Mouse (Mus musculus): ENCODE results near the gene Ly86. TPM values are rescaled to one million over a fixed set of nuclear protein-coding genes. Genes with fewer than 3 reads are reported as not detected.

Ly86 gene
- total and polyA plus RNA-seq, 3 experiments = 172 to 427 (median 290) TPM

- Histone ChIP-seq H3K9me3 (replicated peaks; ENCODE audit: low read length) (peaks cover 2% of the 10 kb centered on the region), H3K27ac (ENCODE audit: insufficient read depth, low read depth) (no peak overlapping the region), H3K9ac (ENCODE audit: insufficient read depth, low read depth) (no peak overlapping the region), H3K4me3 (replicated peaks in 1 of 3; ENCODE audit: low read depth in 2 of 3, low read length in 2 of 3, poor library complexity in 1 of 3) (no peak overlapping the region), H3K4me1 (ENCODE audit: control insufficient read depth in 1 of 2, insufficient read depth in 2 of 2) (peaks cover 5 to 10% of the 10 kb centered on the region in 2 experiments; a peak in 3 of 4 replicates), H3K36me3 (replicated peaks in 1 of 2; ENCODE audit: control insufficient read depth in 1 of 2, insufficient read depth in 1 of 2, low read length in 1 of 2) (no peaks in the 10 kb centered on the region), H3K4me2 (ENCODE audit: insufficient read depth, low read depth, poor library complexity, severe bottlenecking) (peak overlapping the region; percentile 79), H3K27me3 (replicated peaks) (no peaks in the 10 kb centered on the region), H3K79me2 (replicated peaks; ENCODE audit: control insufficient read depth, extremely low read depth, insufficient read depth, poor library complexity, severe bottlenecking) (no peaks in the 10 kb centered on the region)
- no peak for DNase-seq (ENCODE audit: extremely low read depth)
- in situ Hi-C loops (cut with MboI; ENCODE audit: low pct_ligation_motif_present, low pct_unique_long_range_greater_than_20kb, low sequenced_read_pairs) (no loop called here), dilution Hi-C loops (cut with MboI; ENCODE audit: extremely low pct_ligation_motif_present, extremely low pct_unique_long_range_greater_than_20kb, low sequenced_read_pairs) (no loop called here)
- TF ChIP-seq E2F4 (IDR thresholded peaks at IDR 0.05; ENCODE audit: insufficient replicate concordance, low read depth, low read length) (no peak), MAZ (IDR thresholded peaks at IDR 0.05; ENCODE audit: low read depth, low read length) (no peak), TBP (conservative IDR thresholded peaks at IDR 0.05; ENCODE audit: low read depth, low read length) (no peak), MYC (IDR thresholded peaks at IDR 0.05; ENCODE audit: low read depth, low read length) (no peak), MEF2A (IDR thresholded peaks at IDR 0.05; ENCODE audit: borderline replicate concordance, low read depth, low read length) (no peak), NRF1 (IDR thresholded peaks at IDR 0.05; ENCODE audit: low read depth, low read length) (no peak), GABPA (IDR thresholded peaks at IDR 0.05; ENCODE audit: insufficient replicate concordance, low read depth, low read length) (no peak), RCOR1 (conservative IDR thresholded peaks at IDR 0.05; ENCODE audit: low read depth, low read length) (no peak), HCFC1 (IDR thresholded peaks at IDR 0.05; ENCODE audit: low read depth, low read length) (no peak), NELFE (IDR thresholded peaks at IDR 0.05; ENCODE audit: low read depth, low read length) (no peak), SIN3A (IDR thresholded peaks at IDR 0.05; ENCODE audit: low read length) (no peak), CTCF (conservative IDR thresholded peaks at IDR 0.05 in 1 of 2, IDR thresholded peaks at IDR 0.05 in 1 of 2; ENCODE audit: low read depth in 2 of 2, low read length in 2 of 2) (no peak), USF2 (conservative IDR thresholded peaks at IDR 0.05; ENCODE audit: low read depth, low read length) (no peak), EP300 (IDR thresholded peaks at IDR 0.05; ENCODE audit: low read length) (no peak), BHLHE40 (IDR thresholded peaks at IDR 0.05; ENCODE audit: low read depth, low read length) (no peak), RAD21 (IDR thresholded peaks at IDR 0.05; ENCODE audit: low read depth, low read length) (no peak), UBTF (IDR thresholded peaks at IDR 0.05; ENCODE audit: low read depth, low read length) (no peak), TCF12 (IDR thresholded peaks at IDR 0.05; ENCODE audit: low read depth, low read length) (no peak)
These were observed 113.5 kb downstream of the Ly86 start for GRCm38 (mm10) chr13:37458557-37458956.

GRCm38 (mm10) chr13:37459022-37459421, 114.0 kb downstream of the Ly86 start:
- dilution Hi-C loops (cut with MboI; ENCODE audit: extremely low pct_ligation_motif_present, extremely low pct_unique_long_range_greater_than_20kb, low sequenced_read_pairs) (no loop called here), in situ Hi-C loops (cut with MboI; ENCODE audit: low pct_ligation_motif_present, low pct_unique_long_range_greater_than_20kb, low sequenced_read_pairs) (no loop called here)
- no peak overlapping the region for H3K4me3 ChIP-seq (replicated peaks in 1 of 3; ENCODE audit: low read depth in 2 of 3, low read length in 2 of 3, poor library complexity in 1 of 3)
- no peak overlapping the region for H3K9ac ChIP-seq (ENCODE audit: insufficient read depth, low read depth)
- peaks cover 5 to 10% of the 10 kb centered on the region in 2 experiments; a peak in 3 of 4 replicates for H3K4me1 ChIP-seq (ENCODE audit: control insufficient read depth in 1 of 2, insufficient read depth in 2 of 2)
- no peaks in the 10 kb centered on the region for H3K27me3 ChIP-seq (replicated peaks)
- H3K27ac ChIP-seq (ENCODE audit: insufficient read depth, low read depth) = no peak overlapping the region
- TF ChIP-seq EP300 (IDR thresholded peaks at IDR 0.05; ENCODE audit: low read length) (0 out of 2 replicates have a peak, but pooled peaks have one; percentile 24), ETS1 (conservative IDR thresholded peaks at IDR 0.05; ENCODE audit: low read depth, low read length) (0 out of 2 replicates have a peak, but pooled peaks have one; percentile 41), RAD21 (IDR thresholded peaks at IDR 0.05; ENCODE audit: low read depth, low read length) (no peak)
- H3K79me2 ChIP-seq (replicated peaks; ENCODE audit: control insufficient read depth, extremely low read depth, insufficient read depth, poor library complexity, severe bottlenecking) = no peaks in the 10 kb centered on the region
- H3K36me3 ChIP-seq (replicated peaks in 1 of 2; ENCODE audit: control insufficient read depth in 1 of 2, insufficient read depth in 1 of 2, low read length in 1 of 2) = no peaks in the 10 kb centered on the region
- H3K9me3 ChIP-seq (replicated peaks; ENCODE audit: low read length) = peaks cover 2% of the 10 kb centered on the region
- peak overlapping the region; percentile 79 for H3K4me2 ChIP-seq (ENCODE audit: insufficient read depth, low read depth, poor library complexity, severe bottlenecking)
- DNase-seq (ENCODE audit: extremely low read depth) = no peak
